Mouse (Mus musculus): ENCODE results near the gene Clnk. TPM values are rescaled to one million over a fixed set of nuclear protein-coding genes. Genes with fewer than 3 reads are reported as not detected.

The Clnk gene
- polyA plus RNA-seq, 1 experiment: 0.70 TPM

GRCm38 (mm10) chr5:38698046-38698445 is 178.6 kb downstream of the Clnk start:
- no peaks in the 10 kb centered on the region for H3K4me1 ChIP-seq (ENCODE audit: control insufficient read depth, insufficient read depth, low read length)
- no peak overlapping the region for H3K27ac ChIP-seq (ENCODE audit: insufficient read depth, low read depth, low read length)
- TF ChIP-seq CTCF (conservative IDR thresholded peaks at IDR 0.05; ENCODE audit: insufficient read depth, insufficient read length, low read depth, low read length) (no peak), POLR2A (IDR thresholded peaks at IDR 0.05; ENCODE audit: low read depth, low read length) (no peak)
- H3K27me3 ChIP-seq (replicated peaks; ENCODE audit: control insufficient read depth, insufficient read depth, low read length): no peaks in the 10 kb centered on the region
- H3K36me3 ChIP-seq (ENCODE audit: control insufficient read depth, insufficient read depth, low read length): no peaks in the 10 kb centered on the region
- no peak overlapping the region for H3K4me3 ChIP-seq (ENCODE audit: insufficient read depth, low read depth, low read length)
- WGBS: 44% methylated on average over 3 of the region's 3 CpGs
- no peak for DNase-seq

DNA sequence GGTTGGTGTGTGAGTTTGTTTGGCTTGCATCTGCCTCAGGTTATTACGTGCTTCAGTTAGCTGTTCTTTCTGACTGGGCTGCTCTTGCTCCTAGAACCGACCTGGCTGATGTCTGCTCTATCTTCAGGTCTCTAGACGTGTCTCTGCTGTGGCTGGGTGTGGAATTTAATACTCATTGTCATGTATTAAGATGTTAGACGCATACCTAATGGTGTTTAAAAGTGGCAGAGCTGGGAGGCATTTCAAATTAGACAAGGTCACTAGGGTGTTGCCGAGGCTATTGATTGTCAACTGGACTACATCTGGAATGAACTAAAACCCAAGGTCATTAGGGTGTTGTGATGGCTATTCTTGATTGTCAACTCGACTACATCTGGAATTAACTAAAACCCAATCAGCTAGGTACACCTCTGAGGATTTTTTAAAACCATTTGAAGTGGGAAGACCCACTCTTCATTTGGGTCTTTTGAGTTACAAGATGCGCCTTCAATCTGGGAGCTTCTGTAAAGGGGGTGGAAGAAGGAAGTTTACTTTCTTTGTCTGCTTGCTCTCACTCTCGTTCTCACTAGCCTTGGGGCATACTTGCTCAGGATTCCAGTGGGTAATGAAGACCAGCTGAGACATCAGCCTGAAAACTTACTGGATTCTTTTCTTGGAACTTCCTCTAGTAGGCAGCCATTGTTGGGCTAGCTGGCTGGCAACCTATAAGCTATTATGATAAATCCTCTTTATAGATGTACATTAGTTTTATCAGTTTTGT is 179.8 kb downstream of the Clnk start:
- DNase-seq: no peak

DNA sequence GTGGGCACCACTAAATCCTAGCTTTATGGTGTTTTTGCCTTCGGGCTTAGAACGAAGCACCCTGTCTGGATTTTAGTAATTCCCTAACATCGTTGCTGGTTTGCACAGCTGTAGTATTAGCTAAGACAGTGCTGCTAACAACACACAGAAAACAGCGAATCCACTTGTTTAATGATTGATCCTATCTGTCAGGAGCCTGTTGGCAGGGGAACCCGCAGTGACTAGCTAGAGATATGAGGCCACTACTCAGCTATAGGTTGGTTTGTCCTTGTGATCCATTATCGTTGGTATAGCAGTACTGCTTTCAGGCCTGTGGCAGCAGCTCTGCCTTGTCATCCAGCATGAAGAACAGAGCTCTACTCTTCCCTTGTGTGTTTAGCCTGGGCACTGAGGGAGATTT is 183.8 kb downstream of the Clnk start:
- WGBS: 67% methylated on average over 6 of the region's 6 CpGs
- DNase-seq: peak; percentile 50
- H3K27me3 ChIP-seq (replicated peaks; ENCODE audit: control insufficient read depth, insufficient read depth, low read length): no peaks in the 10 kb centered on the region

More for the DNA sequence above, 179.8 kb downstream of the Clnk start:
- 73% methylated on average over 8 of the region's 8 CpGs for WGBS
- H3K4me1 ChIP-seq (ENCODE audit: control insufficient read depth, insufficient read depth, low read length): no peaks in the 10 kb centered on the region
- H3K27me3 ChIP-seq (replicated peaks; ENCODE audit: control insufficient read depth, insufficient read depth, low read length): no peaks in the 10 kb centered on the region
- H3K36me3 ChIP-seq (ENCODE audit: control insufficient read depth, insufficient read depth, low read length): no peaks in the 10 kb centered on the region
- no peak for TF ChIP-seq POLR2A (IDR thresholded peaks at IDR 0.05; ENCODE audit: low read depth, low read length)
- TF ChIP-seq CTCF (conservative IDR thresholded peaks at IDR 0.05; ENCODE audit: insufficient read depth, insufficient read length, low read depth, low read length): no peak
- no peak overlapping the region for H3K4me3 ChIP-seq (ENCODE audit: insufficient read depth, low read depth, low read length)
- H3K27ac ChIP-seq (ENCODE audit: insufficient read depth, low read depth, low read length): no peak overlapping the region

DNA sequence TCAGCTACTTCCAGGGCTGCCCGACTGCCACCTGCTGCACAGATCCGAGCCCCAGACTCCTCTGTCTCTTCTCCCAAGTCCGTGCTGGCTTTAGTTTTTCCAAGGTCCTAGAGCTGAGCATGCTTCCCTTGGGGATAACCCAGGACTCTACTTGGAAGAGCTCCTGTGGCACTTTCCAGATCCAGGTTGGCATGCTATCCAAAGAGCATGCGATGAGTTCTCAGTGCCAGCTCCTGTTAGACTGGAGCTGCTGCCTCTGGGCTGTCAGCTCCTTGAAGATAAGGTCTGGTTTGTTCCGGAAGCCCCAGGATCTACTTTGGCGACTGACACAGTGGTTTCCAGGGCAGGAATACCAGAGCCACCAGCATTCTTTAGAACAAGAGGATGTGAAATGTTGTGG is 187.4 kb downstream of the Clnk start:
- H3K36me3 ChIP-seq (ENCODE audit: control insufficient read depth, insufficient read depth, low read length): no peaks in the 10 kb centered on the region
- 91% methylated on average over 6 of the region's 6 CpGs for WGBS
- DNase-seq: no peak
- H3K27ac ChIP-seq (ENCODE audit: insufficient read depth, low read depth, low read length): no peak overlapping the region
- no peaks in the 10 kb centered on the region for H3K4me1 ChIP-seq (ENCODE audit: control insufficient read depth, insufficient read depth, low read length)
- TF ChIP-seq POLR2A (IDR thresholded peaks at IDR 0.05; ENCODE audit: low read depth, low read length): no peak
- no peak for TF ChIP-seq CTCF (conservative IDR thresholded peaks at IDR 0.05; ENCODE audit: insufficient read depth, insufficient read length, low read depth, low read length)
- no peaks in the 10 kb centered on the region for H3K27me3 ChIP-seq (replicated peaks; ENCODE audit: control insufficient read depth, insufficient read depth, low read length)
- no peak overlapping the region for H3K4me3 ChIP-seq (ENCODE audit: insufficient read depth, low read depth, low read length)

More for the DNA sequence above, 183.8 kb downstream of the Clnk start:
- Histone ChIP-seq H3K4me3 (ENCODE audit: insufficient read depth, low read depth, low read length) (no peak overlapping the region), H3K36me3 (ENCODE audit: control insufficient read depth, insufficient read depth, low read length) (no peaks in the 10 kb centered on the region), H3K4me1 (ENCODE audit: control insufficient read depth, insufficient read depth, low read length) (no peaks in the 10 kb centered on the region), H3K27ac (ENCODE audit: insufficient read depth, low read depth, low read length) (no peak overlapping the region)
- no peak for TF ChIP-seq CTCF (conservative IDR thresholded peaks at IDR 0.05; ENCODE audit: insufficient read depth, insufficient read length, low read depth, low read length)
- TF ChIP-seq POLR2A (IDR thresholded peaks at IDR 0.05; ENCODE audit: low read depth, low read length): no peak

DNA sequence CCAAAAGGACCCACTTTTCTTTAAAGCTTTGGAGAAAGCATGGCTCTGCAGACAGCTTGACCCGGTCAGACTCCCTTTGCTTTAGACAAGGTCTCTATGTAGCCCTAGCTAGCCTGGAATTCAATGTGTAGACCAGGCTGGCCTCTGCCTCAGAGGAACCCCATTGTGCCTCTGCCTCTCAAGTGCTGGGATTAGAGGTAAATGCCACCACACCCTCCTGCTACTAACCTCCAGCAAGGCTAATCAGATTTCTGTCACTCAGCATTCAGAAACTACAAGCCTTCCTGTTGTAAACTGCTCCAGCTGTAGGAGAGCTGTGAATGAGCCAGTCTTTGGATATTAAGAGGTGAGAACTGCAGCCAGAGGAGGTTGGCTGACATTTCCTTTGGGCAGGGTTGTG is 188.9 kb downstream of the Clnk start:
- Histone ChIP-seq H3K4me1 (ENCODE audit: control insufficient read depth, insufficient read depth, low read length) (no peaks in the 10 kb centered on the region), H3K27ac (ENCODE audit: insufficient read depth, low read depth, low read length) (no peak overlapping the region), H3K27me3 (replicated peaks; ENCODE audit: control insufficient read depth, insufficient read depth, low read length) (no peaks in the 10 kb centered on the region), H3K4me3 (ENCODE audit: insufficient read depth, low read depth, low read length) (no peak overlapping the region), H3K36me3 (ENCODE audit: control insufficient read depth, insufficient read depth, low read length) (no peaks in the 10 kb centered on the region)
- TF ChIP-seq POLR2A (IDR thresholded peaks at IDR 0.05; ENCODE audit: low read depth, low read length) (no peak), CTCF (conservative IDR thresholded peaks at IDR 0.05; ENCODE audit: insufficient read depth, insufficient read length, low read depth, low read length) (no peak)
- WGBS: 88% methylated on average over 1 of the region's 1 CpGs
- DNase-seq: no peak

DNA sequence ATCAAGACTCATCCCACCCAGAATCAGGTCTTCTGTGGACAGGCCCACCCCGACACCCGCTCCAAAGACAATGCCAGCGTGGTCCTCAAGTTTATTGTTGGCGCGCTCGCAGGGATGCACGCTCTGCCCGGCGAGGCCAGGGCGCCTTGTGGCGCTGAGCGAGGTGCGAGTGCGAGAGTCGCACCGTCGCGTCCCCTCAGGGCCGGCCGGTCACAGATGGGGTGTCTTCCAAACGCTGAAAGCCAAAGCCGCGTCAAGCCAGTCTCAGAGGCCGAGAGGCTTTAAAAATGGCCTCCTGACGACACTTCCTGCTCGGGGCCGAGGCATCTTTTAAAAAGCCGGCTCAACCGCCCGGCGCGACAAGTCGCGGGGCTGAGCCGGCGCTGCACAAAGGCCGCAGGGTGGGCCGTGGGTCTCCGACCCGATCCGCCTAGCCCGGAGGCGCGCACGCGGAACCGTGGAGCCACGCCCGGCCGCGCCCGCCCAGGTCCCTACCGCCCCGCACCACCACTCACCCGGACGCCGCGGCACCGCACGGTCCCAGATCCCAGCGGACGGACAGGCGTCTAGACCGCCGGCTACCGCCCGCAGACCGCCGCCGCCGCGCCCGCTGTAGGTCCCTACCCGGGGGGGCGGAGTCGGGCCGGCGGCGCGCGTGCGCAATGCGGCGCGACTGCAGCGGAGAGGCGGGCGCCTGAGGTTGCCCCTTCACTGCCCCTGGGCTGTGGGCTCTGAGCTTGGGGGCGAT is 192.3 kb downstream of the Clnk start, which contains the start of gene Zfp518b:
Gene Zfp518b (minus strand): TSS at position 663 of the 748 bp plus-strand sequence.
- H3K4me3 ChIP-seq (ENCODE audit: insufficient read depth, low read depth, low read length): peak within 1 kb of the TSS; percentile 87
- no peaks in the 10 kb centered on the region for H3K27me3 ChIP-seq (replicated peaks; ENCODE audit: control insufficient read depth, insufficient read depth, low read length)
- H3K4me1 ChIP-seq (ENCODE audit: control insufficient read depth, insufficient read depth, low read length): no peaks in the 10 kb centered on the region
- 0 out of 2 replicates have a peak within 1 kb of the TSS, but pooled peaks have one; percentile 33 for H3K27ac ChIP-seq (ENCODE audit: insufficient read depth, low read depth, low read length)
- WGBS: under 1% methylated on average over 88 of the region's 89 CpGs
- peak; percentile 77 for DNase-seq
- no peaks in the 10 kb centered on the region for H3K36me3 ChIP-seq (ENCODE audit: control insufficient read depth, insufficient read depth, low read length)
- TF ChIP-seq POLR2A (IDR thresholded peaks at IDR 0.05; ENCODE audit: low read depth, low read length) (no peak), CTCF (conservative IDR thresholded peaks at IDR 0.05; ENCODE audit: insufficient read depth, insufficient read length, low read depth, low read length) (no peak)

DNA sequence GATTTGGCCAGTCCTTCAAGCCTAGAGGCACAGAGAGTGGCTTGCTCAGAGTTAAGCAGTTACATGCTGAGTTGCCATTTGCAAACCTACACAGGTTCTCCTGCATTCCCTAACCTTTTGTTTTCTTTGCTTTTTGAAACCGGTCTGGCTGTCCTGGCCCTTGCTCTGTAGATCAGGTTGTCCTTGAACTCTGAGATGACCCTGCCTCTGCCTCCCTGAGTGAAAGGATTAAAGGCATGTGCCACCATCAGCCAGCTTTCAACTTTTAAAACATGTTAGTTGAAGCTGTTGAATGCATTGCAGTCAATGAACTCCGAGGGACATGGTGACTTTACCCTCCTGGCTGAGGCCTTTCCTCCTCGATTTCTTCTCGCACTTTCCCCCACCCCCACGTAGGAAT is 217.8 kb downstream of the Clnk start:
- 89% methylated on average over 5 of the region's 5 CpGs for WGBS
- Histone ChIP-seq H3K36me3 (ENCODE audit: control insufficient read depth, insufficient read depth, low read length) (no peaks in the 10 kb centered on the region), H3K27ac (ENCODE audit: insufficient read depth, low read depth, low read length) (no peak overlapping the region), H3K27me3 (replicated peaks; ENCODE audit: control insufficient read depth, insufficient read depth, low read length) (no peaks in the 10 kb centered on the region), H3K4me1 (ENCODE audit: control insufficient read depth, insufficient read depth, low read length) (no peaks in the 10 kb centered on the region), H3K4me3 (ENCODE audit: insufficient read depth, low read depth, low read length) (no peak overlapping the region)
- no peak for TF ChIP-seq POLR2A (IDR thresholded peaks at IDR 0.05; ENCODE audit: low read depth, low read length)
- TF ChIP-seq CTCF (conservative IDR thresholded peaks at IDR 0.05; ENCODE audit: insufficient read depth, insufficient read length, low read depth, low read length): no peak
- DNase-seq: no peak

Other genes starting within 250 kb of the Clnk start
- gene Zfp518b, start 192.0 kb downstream of the Clnk start, polyA plus RNA-seq (2012; rRNA removed): 1.0 and 1.2 TPM in 2 replicates

All from kidney, adult 2 months (tissue).